Mouse (Mus musculus) heart, postnatal 10 days (tissue): ENCODE measurements at regions not wholly inside any gene's neighbourhood (a gene's known extent, or its start where the extent isn't known, plus 50 kb on each side); places are given as distances from the start of the nearest gene placed in this dataset.

Experiments
- DNase-seq, 2 experiments: peaks; one replicate each; pipeline ENCODE4 v3.0.0; 2021
- intact Hi-C: fragments of 180-260 bp; cut with DNase I; formaldehyde crosslinking; loops from one replicate; pipeline ENCODE4 v1.15.1; 2025

DNA sequence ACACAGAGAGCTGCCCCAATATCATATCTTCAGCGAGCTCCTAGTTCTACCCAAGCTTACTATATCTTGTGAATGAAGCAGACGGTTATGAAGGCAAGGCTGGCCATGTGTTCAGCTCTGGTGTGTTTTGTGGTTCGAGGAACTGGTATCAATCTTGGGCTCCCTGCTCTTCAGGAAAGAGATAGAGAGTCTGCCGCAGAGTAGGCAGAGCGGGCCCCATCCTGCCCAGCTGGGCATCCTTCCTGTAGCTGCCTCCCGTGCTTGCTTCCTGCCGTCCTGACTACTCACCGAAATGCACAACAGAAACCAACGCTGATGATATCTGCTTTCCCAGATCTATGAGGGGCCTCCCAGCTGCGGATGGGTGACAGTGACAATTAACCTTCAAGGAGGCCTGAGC lies 60.3 kb downstream of the Snrpe start:
- no peak for DNase-seq
- intact Hi-C loops: no loop called here

DNA sequence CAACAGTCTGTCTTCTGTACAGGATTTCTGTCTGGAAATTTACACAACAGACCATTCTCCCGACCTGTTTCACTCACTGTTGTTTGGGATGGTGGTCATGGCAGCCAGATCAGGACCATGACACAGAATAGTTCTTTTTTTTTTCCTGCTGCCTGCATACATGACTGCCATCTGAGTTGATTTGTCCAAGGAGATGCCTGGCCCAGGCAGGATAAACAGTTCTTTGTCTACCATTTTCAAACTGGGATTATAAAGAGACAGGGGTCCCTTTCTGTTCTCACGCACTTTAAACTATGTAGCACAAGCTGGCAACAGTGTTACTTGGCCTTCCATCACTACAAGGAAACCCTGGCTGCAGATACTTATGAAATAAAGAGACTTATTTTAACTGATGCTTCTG lies 61.1 kb downstream of the Snrpe start:
- intact Hi-C loops: no loop called here
- no peak for DNase-seq

DNA sequence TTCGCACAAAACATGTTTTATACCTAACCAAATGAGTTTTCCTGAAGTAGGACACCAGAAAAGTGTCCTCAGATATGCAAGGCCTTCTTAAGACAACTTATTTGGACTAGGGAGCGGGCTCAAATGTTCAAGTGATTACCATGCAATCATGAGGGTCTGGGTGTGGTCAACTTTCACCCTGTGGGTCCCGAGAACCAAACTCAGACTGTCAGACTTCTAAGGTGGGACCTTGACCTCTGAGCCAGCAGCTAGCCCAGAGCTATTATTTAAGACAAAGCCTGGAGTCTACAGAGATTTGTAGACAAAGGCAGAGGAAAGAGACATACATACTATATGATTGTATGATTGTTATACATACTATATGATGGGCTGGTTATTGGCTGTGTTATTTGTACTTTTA lies 62.5 kb downstream of the Snrpe start:
- intact Hi-C loops: no loop called here
- DNase-seq: no peak

DNA sequence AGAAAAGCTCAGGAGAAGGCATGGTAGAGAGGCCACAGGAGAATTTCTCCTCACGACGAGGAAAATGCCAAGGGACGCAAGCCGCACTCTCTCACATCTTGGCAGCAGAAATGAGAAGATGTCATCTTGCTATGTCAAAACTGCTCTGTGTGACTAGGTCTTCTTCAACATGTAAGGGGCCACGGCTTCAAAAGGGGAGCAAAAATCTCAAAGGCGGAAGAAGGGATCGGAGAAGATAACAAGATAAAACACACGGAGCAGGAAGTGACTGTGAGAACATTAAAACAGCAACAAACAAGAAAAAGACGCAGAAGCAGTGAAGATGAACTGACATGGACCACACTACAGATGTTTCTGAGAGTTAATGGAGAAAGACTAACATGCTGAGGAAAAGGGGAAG lies 65.1 kb downstream of the Snrpe start:
- no peak for DNase-seq

DNA sequence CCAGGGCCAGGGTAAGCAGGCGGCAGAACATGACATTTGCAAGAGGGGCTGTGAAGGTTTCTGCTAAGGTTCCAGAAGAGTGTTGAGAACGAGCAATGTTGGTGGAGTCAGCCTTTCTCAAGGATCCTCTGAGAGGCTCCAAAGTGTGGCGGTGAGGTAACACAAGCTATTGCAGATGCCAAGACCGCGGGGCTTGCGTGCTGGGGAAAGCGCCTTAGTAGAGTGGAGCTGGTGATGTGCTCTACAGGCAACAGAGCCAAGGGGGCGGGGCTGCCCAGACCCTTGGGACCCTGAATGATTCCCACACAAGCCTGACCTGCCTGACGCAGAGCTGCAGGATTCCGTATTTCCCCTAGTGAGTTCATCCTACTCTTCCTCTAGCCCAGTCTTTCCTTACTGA lies 66.3 kb downstream of the Snrpe start:
- intact Hi-C loops: no loop called here
- peak in 1 of 2 experiments; percentile 17 for DNase-seq

More for the DNA sequence above, 65.1 kb downstream of the Snrpe start:
- intact Hi-C loops: no loop called here

DNA sequence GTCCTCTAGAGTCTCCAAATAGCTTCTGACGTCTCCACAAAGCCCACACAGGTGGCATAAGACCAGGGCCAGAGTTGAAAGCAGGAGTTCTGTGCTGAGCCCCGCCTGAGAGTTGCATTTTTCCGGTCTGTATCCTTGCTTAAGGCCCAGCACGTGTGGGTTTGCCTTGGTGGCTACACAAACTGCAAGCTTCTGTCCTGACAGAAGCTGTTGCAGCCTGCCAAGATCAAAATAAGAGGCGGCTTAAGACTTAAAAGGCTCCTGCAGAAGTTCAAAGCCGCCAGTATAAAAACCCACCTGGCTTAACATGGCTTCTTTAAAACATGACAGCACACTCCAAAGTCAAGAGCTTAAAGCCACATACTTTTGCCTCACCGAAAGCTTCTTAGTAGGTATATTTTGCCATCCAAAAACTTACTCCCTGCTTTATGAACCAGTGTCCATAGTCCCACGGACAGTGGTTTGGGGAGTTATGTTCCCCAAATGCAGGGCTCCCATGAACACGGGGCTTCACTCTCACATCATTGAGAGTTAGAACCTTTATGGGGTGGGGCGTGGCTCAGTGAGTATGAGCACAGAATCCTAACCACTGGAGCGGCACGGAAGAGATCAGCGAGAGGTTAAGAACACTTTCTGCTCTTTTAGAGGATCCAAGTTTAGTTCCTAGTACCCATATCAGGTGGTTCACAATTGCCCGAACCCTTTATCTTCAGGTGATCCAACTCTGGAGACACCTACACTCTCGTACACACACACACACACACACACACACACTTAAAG lies 67.9 kb downstream of the Snrpe start:
- no peak for DNase-seq
- intact Hi-C loops: no loop called here

DNA sequence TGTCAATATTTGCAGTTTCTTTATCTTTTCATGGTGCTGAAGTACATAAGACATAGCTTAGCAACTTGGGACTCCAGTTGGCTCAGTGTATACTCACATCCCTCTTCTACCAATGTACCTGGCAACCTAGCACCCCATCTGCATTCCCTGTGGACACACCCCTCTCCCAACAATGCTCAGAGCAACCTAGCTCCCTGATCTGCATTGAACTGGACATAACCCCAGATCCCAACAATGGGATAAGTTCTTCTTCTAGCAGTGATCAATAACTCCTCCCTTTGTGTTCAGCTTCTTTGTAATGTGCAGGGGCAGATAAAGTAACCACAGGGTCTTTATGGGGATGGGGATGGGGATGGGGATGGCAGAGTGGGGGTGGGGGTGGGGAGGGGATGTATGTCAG lies 79.4 kb downstream of the Snrpe start:
- no peak for DNase-seq

DNA sequence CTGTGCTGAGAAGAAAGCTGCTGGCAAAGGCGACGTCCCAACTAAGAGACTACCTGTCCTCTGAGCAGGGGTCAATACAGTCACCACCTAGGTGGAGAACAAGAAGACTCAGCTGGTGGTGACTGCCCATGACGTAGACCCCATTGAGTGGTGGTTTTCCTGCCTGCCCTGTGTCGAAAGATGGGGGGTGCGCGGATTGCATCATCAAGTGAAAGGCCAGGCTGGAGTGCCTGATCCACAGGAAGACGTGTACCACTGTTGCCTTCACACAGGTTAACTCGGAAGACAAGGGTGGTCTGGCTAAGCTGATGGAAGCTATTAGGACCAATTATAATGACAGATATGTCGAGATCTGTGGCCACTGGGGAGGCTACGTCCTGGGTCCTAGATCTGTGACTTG lies 80.3 kb downstream of the Snrpe start:
- no peak for DNase-seq
- intact Hi-C loops: no loop called here

More for the DNA sequence above, 79.4 kb downstream of the Snrpe start:
- intact Hi-C loops: no loop called here

DNA sequence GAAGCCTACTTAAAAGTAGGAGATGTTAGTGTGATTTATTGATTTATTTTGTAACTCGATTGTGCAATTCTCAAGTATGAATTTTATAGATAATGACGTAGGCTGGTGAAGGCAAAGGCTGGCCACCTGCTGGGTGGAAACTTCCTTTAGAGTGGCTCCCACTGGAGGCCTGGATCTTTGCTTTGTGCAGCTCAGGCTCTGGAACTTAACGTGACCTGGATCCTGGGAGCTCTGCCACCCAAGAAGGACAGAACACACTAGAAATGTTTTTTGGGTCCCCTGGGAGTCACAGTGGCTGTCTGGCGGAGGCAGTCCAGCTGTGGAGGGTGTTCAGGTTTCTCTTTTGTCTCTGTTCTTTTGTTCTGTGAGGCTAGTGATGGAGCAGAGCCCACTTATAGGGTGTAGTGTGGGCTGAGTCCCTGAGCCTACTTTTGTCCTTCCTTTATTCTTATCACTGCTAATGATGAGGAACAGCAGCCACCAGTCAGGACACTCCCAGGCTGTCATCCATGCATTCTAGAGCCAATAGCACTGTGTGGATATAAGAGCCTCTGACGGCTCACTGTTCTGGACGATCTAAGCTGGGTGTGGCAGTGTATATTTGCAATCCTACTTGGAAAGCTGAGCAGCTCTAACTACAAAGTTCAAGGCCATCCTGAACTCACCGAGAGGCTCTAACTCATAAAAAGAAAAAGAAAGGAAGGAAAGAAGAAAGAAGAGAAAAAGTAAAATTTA lies 82.3 kb downstream of the Snrpe start:
- intact Hi-C loops: no loop called here
- DNase-seq: peak; percentile 17 to 23

DNA sequence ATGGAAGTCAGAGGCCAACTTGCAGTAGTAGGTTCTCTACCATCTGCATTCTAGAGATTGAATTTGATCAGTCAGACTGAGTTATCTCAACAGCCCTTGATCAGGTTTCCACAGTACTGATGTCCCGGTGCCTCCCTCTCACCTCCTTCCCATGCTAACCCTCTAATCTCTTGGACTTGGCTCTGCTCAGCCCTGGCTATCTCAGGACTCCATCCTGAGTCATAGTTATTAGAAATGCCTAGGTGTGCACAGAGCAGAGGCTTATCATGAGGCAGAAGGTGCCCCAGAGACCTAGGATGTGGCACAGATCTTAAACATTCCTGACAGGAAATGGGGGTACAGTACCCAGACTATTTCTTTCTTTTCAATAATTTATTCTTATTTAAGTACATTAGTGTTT lies 87.3 kb downstream of the Snrpe start:
- intact Hi-C loops: no loop called here
- no peak for DNase-seq

DNA sequence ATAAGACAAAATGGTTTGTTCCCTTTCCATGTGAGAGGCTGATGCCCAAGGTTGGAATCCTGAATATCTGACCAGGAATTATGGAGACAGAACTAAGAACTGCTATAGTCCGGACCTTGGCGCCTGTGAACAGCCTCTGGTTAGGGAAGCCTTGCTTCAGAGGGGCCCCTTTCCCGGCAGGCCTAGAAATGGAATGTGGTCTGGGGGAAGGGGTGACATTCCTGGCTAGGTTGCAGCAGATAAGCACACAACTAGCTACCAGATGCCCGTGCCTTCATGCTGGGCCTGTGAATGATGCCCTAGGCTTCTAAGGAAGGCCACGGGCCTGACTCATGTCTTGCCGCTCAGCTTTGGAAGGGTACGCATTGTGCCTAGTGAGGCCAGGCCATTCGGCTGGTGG lies 89.4 kb downstream of the Snrpe start:
- no peak for DNase-seq
- intact Hi-C loops: no loop called here

DNA sequence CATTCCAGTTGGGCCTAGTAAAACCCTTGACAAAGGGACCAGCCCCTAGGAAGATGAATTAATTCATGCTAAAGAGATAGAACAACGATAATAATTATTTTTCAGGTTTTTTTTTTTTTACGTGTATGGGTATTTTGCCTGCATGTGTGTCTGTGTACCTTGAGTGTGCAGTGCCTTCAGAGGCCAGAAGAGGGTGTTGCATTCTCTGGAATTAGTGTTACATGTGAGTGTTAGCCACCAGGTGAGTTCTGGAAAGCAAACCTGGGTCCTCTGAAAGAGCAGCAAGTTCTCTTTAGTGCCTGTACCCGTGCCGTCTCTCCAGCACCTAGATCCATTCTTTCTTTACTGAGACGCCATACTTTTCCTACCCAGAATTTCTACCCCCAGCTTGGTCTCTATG lies 92.8 kb upstream of the Sox13 start:
- intact Hi-C loops: no loop called here

DNA sequence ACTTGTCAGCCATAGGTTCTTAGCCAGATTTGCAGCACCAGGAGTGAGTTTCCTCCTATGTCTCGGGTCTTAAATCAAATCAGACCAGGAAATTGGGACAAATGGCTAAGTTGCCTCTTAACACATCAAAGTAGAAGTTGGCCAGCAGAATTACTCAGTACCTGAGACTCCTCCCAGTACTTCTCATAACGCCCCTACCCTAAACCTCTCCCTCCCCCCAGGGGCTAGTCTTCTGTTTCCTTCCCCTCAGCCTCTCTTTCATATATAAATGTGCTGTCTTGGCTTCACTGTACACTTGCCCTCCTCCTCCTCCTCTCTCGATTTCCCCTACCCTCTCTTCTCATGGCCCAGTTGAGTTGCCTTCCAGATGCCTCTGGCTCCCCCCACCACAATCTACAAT lies 79.9 kb upstream of the Sox13 start:
- intact Hi-C loops: no loop called here
- no peak for DNase-seq

More for the DNA sequence above, 92.8 kb upstream of the Sox13 start:
- no peak for DNase-seq

DNA sequence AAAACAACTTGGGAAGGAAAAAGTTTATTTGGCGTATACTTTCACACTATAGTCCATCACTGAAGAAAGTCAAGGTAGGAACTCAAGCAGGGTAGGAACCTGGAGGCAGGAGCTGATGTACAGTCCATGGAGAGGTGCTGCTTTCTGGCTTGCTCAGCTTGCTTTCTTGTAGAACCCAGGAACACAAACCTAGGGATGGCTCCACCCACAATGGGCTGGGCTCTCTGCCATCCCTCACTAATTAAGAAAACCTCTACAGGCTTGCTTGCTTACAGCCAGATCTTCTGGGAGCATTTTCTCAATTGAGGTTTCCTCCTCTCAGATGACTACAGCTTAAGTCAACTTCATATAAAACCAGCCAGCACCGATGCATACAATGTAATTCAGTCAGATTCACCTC lies 79.2 kb upstream of the Sox13 start:
- no peak for DNase-seq
- intact Hi-C loops: no loop called here

DNA sequence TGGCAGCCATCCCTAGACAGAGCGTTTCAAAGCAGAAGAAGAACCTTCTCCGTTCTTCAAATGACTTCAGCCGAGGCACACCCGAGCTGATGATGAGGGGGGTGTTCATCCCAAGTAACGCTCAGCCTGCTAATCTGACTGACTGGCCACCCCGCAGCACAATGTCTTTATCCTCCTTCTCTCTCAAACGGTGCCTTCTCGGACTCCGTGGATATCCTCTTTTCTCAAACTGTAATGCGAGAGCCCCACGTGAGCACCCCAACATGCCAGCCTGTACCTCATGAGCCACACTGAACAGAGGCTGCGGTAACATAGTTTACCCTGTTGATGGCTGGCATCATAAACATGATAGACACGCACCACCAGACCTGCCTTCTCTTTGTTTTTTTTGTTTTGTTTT lies 76.8 kb upstream of the Sox13 start:
- intact Hi-C loops: no loop called here

DNA sequence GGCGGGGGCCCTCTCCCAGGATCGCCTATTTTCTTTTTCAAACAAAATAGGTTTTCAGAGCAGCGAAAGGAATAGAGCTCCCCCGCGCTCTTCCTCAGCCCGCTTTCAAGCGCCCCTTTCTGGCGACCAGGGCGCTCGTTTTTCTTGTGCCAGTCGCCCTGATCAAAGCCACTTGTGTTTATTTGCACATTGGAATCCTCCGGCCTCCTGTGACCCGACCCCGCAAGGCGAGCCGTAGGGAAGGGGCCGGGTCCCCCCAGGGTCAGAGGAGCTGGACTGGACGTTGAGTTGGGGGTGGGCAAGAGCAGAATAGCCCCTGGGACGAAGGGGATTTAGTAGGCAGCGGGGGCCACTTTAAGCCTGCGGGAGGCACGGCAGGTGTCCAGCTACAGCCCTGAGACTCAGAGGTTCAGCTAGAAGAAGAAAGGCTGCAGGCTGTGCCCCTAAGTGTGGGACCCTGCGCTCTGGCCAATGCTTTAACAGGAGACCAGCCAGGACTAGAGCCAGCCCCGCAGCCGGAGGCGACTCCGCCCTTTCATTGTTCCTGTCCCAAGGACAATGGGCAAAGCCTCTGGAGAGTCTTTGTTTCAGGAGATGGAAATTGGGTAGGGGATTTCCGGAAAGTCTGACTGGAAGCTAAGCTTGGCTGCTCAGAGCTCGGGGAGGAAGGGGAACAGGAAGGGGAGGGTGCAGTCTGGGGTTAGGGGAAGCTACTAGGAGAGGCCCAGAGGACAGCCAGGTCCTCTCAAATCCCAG lies 69.0 kb upstream of the Sox13 start:
- intact Hi-C loops: loop anchor here (2.0 to 5.0 kb wide), 4 partner anchors 24 to 96 kb away; partner anchors contain the start of gene Sox13
- peak; percentile 67 to 76 for DNase-seq

More for the DNA sequence above, 76.8 kb upstream of the Sox13 start:
- DNase-seq: no peak

DNA sequence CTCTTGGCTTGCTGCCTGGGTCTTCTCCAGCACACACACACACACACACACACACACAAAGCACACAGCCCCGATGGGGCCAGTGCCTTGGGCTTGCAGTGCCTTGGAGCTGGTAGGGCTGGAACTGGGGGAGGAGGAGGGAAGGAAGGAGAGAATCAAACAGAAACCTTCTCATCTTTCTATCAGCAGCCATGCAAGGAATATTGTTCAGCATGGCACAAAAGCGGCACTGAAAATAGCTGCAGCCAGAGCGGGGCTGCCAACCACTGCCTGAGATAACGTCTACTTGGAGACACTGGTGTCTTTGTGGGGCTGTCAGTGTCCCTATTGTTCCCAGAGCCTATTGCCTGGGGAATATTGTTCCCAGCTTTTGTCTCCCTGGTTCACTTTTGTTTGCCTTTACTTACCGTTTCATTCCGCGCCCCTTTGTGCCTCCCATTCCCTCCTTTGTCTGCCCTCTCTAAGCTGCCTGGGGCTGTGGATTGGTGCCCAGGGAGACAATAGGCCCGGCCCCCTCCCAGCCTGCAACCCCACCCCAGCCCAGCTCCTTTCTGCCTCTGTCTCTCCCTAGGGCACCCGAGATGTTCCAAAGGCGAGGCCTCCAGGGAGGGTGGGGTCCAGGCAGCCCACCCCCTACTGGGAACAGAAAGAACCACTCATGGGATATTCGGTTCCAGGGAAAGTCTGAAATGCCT lies 68.3 kb upstream of the Sox13 start:
- intact Hi-C loops: loop anchor here (2.0 to 5.0 kb wide), 4 partner anchors 24 to 95 kb away; partner anchors contain the start of gene Sox13
- DNase-seq: peak; percentile 45 to 56

DNA sequence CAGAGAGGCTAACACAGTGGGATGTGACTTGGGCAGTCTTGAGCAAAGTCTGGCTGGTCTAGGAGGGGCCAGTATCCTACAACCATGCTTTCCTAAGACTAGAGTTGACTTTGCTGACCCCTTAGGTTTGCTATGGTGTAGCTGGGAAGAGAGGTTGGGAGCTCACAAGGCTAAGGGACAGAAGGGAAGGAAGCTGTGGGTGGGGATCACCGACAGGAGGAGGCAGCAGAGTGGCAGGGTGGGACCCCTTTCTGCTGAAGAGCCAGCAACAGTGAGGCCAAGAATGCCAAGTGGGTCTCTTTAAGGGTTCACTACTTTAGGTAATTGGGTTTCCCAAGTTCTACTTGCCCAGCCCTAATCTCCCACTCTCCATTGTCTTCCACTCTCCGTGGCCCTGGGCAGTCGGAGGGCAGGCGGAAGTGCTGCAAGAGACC lies 67.7 kb upstream of the Sox13 start:
- DNase-seq: peak in 1 of 2 experiments; percentile 8
- intact Hi-C loops: loop anchor here (2.0 to 5.0 kb wide), 4 partner anchors 23 to 95 kb away; partner anchors contain the start of gene Sox13

DNA sequence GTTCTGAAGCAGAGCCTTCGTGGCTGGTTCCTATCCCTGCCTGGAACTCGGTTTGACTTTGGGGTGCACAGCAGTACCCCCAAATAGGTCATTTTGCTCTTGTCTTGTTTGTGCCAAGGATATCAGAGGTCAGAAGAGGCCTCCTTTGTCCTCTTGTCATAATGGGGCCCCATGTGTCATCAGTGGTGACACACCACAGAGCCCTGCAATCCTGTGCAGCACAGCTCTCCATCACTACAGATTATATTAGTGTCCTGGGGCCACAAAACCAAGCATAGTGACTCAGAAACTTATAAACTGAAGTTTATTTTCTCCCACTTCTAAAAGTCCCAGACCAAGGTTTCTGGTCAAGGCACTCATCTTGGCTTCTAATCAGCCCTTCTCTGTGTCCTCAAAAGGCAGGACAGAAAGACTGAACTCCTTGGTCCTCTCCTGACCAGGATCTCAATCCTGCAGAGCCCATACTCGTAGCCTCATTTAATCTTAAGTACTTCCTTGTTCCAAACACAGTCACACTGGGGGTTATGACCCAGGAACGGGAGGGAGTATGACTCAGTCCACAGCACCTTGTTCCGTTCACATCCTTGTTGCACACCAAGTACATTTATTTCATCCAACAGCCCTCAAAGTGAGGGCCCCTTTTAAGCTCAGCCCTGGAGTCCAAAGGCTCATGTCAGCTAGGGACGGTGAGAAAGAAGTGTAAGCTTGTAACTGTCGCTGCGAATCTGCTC lies 63.2 kb upstream of the Sox13 start:
- DNase-seq: no peak
- intact Hi-C loops: no loop called here

DNA sequence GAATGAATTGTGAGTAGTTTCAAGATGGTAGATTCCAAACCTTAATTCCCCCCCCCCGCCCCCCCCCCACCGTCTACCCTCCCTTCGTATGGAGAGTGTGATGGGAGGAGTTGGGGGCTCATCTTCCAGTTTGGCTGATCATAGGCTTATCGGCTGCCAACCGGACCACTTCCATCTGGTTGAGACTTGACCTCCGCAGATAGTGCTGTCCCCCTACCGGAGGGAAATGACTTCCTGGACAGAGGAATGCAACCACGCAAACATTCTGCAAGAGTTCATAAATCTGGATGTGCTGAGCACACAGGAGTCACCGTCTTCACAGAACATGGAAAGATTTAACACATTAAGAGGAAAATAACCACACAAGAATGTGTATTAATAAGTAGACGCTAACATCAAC lies 62.2 kb upstream of the Sox13 start:
- intact Hi-C loops: no loop called here
- DNase-seq: no peak
